Mouse (Mus musculus): ENCODE data around the gene Tsc1.

Gene Tsc1

DNA sequence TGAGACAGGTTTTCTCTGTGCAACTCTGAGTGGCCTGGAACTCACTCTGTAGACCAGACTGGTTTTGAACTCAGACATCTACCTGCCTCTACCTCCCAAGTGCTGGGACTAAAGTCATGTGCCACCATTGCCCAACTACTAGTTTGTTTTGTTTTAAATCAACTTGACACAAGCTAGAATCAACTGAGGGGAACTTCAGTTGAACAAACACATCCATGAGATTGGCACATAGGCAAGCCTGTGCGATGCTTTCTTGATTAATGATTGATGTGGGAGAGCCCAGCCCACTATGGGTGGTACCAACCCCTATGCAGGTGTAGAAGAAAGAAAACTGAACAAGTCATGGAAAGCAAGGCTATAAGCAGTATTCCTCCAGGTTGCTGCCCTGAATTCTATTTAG lies 5.8 kb upstream of the Tsc1 start:
- in situ Hi-C loops (cut with MboI; ENCODE audit: low pct_unique_long_range_greater_than_20kb in 1 of 2, low sequenced_read_pairs in 2 of 2, unreplicated experiment in 1 of 2), result no loop called here

DNA sequence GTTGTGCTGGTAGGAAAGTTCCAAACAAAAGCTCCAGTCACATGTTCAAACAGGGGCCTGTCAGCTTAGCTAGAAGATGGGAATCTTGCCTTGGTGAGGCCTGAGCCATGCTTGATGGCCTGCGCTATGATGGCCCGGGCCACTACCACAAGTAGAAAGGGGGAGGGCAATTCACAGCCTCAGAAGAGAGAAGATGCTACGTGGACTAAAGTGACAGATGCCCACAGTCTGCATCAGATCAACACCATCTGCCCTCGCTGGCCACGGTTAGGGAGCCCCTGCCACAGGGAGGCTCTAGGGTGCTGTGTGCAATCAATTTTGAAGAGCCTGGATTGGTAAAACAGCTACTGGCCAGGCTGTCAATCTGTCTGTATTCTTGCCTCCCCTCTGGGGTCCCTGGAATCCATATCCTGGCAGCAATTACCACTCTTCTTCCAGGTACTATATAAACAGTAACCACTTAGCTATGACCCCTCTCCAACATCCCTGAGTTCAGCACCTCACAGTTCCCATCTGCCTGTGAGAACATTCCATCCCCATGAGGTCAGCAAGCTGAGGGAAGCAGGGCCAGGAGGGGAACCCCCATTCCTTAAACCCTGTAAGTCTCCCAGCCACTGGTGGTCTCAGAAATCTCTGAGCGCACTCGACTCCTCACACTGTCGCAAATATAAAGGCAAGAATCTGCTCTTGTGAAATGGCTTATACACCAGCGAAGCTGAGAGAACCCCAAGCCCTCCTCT lies 3.8 kb upstream of the Tsc1 start:
- in situ Hi-C loops (cut with MboI; ENCODE audit: low pct_unique_long_range_greater_than_20kb in 1 of 2, low sequenced_read_pairs in 2 of 2, unreplicated experiment in 1 of 2), result no loop called here

DNA sequence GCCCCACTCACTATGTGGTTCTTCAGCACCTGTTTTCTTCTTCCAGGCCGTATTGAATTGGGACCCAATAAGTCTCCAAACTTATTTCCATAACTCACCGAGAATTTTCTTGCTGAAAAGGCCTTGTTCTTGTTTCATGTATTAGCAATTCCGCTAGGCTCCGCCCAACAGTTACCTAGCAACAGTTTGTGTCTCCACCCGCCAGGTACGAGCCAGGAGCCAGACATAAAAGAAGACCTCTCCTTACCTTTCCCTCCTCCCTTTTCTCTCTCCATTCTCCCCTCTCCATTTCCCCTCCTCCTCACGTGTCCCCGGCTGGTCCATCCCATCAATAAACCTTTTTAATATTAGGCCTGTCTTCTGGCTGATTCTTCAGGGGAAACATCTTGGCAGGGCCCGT lies 2.7 kb upstream of the Tsc1 start:
- in situ Hi-C loops (cut with MboI; ENCODE audit: low pct_unique_long_range_greater_than_20kb in 1 of 2, low sequenced_read_pairs in 2 of 2, unreplicated experiment in 1 of 2), result no loop called here

DNA sequence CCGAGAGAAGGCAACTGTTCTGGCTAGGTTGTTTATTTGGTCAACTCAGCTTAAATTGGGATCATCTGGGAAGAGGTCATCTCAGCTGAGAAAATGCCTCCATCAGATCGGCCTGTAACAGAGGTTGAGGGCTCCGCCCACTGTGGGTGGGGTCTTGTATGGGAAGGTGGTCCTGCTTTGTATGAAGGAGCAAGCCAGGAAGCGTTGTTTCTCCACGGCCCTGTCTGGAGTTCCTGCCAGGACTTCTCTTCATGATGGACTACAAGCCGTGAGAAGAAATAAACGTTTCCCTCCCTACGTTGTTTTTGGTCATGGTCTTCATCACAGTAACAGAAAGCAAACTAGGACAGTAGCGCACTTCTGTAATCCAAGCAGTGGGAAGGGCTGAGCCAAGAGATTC lies 2.1 kb upstream of the Tsc1 start:
- in situ Hi-C loops (cut with MboI; ENCODE audit: low pct_unique_long_range_greater_than_20kb in 1 of 2, low sequenced_read_pairs in 2 of 2, unreplicated experiment in 1 of 2), result no loop called here

DNA sequence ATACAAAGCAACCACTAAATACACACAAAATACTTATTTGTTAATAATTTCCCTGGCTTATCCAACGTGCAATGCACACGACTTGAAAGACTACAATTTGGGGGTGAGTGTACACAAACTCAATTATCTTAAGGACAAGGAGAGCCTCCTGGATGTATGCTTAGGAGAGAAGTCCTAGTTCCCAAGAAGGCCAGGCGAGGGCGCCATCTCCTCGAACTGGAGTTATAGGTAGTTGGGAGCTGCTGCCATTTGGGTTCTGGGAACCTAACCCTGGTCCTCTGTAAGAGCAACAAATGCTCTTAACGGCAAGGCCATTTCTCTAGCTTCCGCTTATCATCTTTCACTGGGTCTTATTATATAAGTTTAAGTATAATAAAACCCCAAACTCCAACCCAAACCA lies 1.2 kb upstream of the Tsc1 start:
- in situ Hi-C loops (cut with MboI; ENCODE audit: low pct_unique_long_range_greater_than_20kb in 1 of 2, low sequenced_read_pairs in 2 of 2, unreplicated experiment in 1 of 2), result no loop called here

DNA sequence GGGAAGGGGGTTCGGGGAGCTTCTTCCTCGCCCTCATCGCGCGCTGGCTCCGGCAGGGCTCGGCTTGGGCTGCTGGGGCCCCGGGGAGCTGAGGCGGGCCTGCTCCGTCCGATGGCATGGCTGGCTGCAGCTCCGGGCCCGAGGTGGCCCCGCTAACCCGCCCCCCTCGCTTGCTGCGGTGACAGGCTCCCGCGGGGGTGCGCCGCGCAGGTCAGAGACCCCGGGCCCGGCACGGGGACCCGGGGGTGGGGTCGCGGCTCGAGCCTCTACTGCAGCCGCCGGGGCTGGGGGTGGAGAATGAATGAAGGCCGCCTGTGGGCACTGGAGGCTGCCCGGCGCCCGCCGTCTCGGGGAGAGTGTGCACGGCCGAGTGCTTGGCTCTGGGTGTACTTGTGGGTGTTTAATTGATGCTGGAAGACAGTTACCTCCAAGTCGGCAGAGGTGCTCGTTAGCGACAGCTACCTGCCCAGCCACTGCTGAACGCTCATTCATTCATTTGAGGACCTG lies 460 bp downstream of the Tsc1 start:
- in situ Hi-C loops (cut with MboI; ENCODE audit: low pct_unique_long_range_greater_than_20kb in 1 of 2, low sequenced_read_pairs in 2 of 2, unreplicated experiment in 1 of 2), result no loop called here

DNA sequence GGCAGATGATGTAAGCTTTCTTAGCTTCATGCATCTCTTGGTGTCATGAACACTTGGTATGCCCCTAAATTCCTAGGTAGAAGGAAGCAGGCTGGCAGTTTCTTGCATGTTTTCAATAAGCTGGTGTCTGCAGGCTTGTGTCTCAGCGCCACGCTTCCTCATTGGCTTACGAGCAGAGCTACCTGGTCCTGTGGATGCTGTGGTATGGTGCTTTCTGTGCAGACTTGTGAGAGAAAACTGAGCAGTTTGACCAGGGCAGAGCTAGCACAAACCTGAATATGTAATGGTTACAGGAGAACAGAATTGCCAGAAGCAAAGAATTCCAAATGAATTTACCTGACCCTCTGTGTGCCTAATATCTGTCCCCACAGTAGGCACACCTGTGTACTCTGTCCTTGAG lies 2.1 kb downstream of the Tsc1 start:
- in situ Hi-C loops (cut with MboI; ENCODE audit: low pct_unique_long_range_greater_than_20kb in 1 of 2, low sequenced_read_pairs in 2 of 2, unreplicated experiment in 1 of 2), result no loop called here

DNA sequence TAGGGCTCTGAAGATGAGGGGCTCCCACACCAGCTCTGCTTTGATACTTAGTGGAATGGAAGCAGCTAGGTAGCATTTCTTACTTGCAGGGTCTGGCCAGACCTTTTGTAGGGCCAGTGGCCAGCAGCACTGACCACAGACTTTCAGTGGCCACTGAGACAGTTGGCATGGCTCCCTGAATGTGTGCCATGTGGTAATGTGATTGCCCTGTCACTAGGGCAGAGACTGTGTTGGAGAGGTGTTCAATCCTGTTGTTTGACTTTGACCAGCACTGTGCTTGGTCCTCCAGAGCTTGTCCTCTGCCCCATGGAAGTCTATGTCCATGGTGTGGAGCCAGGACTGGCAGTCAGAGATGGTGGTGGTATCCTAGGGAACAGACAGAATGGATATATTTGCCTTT lies 9.5 kb downstream of the Tsc1 start:
- in situ Hi-C loops (cut with MboI; ENCODE audit: low pct_unique_long_range_greater_than_20kb in 1 of 2, low sequenced_read_pairs in 2 of 2, unreplicated experiment in 1 of 2), result no loop called here

DNA sequence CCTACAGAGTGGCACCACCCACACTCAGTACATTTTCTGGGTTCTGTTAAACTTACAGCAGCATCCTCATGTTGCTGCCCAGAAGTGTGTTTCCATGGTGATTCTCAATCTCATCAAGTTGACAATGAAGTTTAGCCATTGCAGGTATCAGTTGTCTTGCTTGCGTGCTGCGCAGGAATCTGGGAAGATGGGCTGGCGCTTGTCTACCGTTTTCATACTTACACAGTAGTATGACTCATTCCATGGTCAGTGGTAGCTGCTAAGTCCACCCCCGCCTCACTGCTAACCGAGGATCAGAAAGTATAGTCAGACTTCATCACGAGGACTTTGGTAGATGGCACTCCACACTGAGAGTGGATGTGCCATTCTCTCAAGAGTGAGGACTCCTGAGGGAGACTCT lies 12.3 kb downstream of the Tsc1 start:
- in situ Hi-C loops (cut with MboI; ENCODE audit: low pct_unique_long_range_greater_than_20kb in 1 of 2, low sequenced_read_pairs in 2 of 2, unreplicated experiment in 1 of 2), result no loop called here

DNA sequence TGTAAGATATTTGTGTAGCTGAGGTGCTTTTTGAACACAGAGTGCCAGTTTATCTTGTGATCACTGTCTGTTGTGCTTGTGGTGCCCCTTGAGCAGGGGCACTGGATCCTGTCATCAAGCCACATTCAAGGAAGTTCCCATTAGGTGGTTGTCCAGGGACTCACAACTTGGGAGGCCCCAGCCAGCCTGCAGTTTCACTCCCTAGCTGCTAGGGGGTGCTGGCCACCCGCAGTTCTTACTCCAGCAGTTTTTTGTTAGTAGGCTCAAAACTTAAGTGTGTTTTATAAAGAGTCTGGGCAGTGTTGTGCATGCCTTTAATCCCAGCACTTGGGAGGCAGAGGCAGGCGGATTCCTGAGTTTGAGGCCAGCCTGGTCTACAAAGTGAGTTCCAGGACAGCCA lies 13.3 kb downstream of the Tsc1 start:
- in situ Hi-C loops (cut with MboI; ENCODE audit: low pct_unique_long_range_greater_than_20kb in 1 of 2, low sequenced_read_pairs in 2 of 2, unreplicated experiment in 1 of 2), result no loop called here

DNA sequence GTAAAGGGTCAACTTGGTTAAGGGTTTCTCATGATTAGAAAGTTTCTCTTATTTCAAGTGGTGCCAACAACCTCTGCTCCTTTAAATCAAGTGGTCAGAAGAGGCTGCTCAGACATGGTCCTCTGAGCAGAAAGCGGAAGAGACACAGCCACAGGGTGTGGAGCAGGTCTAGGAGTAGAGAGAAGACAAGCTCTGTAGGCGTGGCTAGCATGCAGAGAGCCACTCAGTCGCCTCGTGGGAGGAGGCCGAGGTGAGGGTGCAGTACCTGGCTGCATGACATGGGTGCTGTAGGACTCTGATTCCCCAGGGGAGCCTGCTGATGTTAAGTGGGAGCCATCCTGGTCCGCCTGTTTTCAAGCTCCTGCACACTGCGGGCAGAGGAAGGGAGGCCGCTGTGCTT lies 15.2 kb downstream of the Tsc1 start:
- in situ Hi-C loops (cut with MboI; ENCODE audit: low pct_unique_long_range_greater_than_20kb in 1 of 2, low sequenced_read_pairs in 2 of 2, unreplicated experiment in 1 of 2), result no loop called here

DNA sequence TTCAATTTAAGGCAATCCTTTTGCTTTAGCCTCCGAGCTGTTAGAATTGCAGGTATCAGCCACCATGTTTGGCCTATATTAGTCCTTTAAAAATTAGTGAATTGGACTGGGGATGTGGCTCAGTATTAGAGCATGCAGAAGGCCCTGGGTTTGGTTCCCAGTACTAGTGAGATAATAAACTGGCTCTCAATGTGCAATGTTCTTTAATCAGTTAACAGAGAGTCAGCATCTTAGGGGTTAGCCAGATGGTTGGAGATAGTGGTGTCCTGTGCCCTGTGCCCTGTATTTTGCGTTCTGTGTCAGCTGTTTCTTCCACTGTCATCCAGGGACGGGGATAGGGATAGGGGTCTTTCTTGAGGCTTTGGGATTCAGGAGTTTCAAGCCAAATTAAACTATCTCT lies 21.9 kb downstream of the Tsc1 start:
- in situ Hi-C loops (cut with MboI; ENCODE audit: low pct_unique_long_range_greater_than_20kb in 1 of 2, low sequenced_read_pairs in 2 of 2, unreplicated experiment in 1 of 2), result no loop called here

DNA sequence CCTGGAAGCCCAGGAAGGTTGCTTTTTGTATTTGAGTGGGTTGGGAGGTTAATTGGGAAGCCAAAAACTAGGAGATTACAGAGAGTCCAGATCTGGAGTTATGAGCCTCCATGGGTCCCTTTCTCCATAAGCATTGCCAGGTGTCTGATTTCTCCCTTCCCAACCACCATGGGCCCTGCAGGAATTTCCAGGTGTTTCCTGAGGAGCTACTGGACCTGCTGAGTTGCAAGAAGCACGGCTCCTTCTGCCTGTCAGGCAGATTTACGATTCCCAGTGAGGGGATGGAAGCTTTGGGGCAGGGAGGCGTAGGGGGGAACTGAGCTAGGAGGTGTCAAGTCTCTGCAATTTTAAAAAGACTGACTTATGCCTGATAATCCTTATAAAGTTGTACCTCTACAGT lies 24.8 kb downstream of the Tsc1 start:
- in situ Hi-C loops (cut with MboI; ENCODE audit: low pct_unique_long_range_greater_than_20kb in 1 of 2, low sequenced_read_pairs in 2 of 2, unreplicated experiment in 1 of 2), result no loop called here

DNA sequence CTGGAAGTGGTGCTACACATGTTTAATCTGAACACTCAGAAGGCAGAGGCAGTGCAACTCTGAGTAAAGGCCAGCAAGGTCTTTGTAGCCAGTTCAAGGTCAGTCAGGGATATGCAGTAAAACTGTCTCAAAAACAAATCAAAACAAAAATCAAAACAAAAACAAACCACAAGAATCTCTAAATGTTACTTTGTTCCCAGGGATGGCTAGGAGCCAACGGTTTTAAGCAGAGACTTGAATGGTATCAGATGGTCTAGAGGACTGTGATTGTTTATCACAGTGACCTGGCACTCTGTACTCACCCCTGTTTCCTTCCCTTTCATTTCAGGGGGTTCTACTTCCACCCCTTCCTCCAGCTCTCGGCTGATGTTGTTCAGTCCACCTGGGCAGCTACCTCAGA lies 30.4 kb downstream of the Tsc1 start:
- in situ Hi-C loops (cut with MboI; ENCODE audit: low pct_unique_long_range_greater_than_20kb in 1 of 2, low sequenced_read_pairs in 2 of 2, unreplicated experiment in 1 of 2), result no loop called here

DNA sequence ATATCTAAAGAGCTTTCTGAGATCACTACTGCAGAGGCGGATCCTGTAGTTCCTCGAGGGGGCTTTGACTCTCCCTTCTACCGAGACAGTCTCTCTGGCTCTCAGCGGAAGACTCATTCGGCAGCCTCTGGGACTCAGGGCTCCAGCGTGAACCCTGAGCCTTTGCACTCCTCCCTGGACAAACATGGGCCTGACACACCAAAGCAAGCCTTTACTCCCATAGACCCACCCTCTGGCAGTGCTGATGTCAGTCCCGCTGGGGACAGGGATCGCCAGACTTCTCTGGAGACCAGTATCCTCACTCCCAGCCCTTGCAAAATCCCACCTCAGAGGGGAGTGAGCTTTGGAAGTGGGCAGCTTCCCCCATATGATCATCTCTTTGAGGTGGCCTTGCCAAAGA lies 35.0 kb downstream of the Tsc1 start:
- in situ Hi-C loops (cut with MboI; ENCODE audit: low pct_unique_long_range_greater_than_20kb in 1 of 2, low sequenced_read_pairs in 2 of 2, unreplicated experiment in 1 of 2), result no loop called here

DNA sequence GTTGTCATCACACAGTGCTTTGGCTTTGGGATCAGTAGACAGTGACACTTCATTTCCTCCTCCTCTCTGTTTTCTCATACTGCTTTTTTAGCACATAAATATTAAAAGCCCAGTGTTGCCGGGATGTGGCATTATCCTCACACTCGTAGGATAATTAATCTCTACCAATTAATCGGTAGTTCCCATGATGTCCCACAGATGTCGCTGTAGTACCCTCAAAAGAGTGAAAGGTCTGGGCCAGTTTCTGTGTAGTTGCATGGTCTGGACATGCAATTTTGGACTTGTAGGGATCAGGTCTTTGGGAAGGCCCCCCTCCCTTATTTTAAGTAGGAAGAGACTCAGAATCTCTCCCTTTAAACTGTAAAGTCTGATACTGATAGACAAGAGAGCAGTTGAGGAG lies 39.7 kb downstream of the Tsc1 start:
- in situ Hi-C loops (cut with MboI; ENCODE audit: low pct_unique_long_range_greater_than_20kb in 1 of 2, low sequenced_read_pairs in 2 of 2, unreplicated experiment in 1 of 2), result no loop called here

DNA sequence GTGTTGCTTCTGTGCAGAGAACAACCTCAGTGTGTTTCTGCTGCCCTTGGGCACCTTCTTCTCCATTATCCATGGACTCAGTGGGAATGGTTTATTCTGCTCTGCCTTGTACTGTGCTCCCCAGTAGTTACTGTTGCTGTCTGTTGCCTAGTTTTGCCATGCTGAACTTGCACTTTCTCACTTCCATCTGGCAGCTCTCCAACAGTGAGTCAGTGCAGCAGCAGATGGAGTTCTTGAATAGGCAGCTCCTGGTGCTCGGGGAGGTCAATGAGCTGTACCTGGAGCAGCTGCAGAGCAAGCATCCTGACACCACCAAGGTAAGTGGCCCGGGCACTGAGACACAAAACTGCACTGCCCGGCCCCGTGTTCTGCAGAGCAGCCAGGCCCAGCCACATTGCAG lies 40.7 kb downstream of the Tsc1 start:
- in situ Hi-C loops (cut with MboI; ENCODE audit: low pct_unique_long_range_greater_than_20kb in 1 of 2, low sequenced_read_pairs in 2 of 2, unreplicated experiment in 1 of 2), result no loop called here

DNA sequence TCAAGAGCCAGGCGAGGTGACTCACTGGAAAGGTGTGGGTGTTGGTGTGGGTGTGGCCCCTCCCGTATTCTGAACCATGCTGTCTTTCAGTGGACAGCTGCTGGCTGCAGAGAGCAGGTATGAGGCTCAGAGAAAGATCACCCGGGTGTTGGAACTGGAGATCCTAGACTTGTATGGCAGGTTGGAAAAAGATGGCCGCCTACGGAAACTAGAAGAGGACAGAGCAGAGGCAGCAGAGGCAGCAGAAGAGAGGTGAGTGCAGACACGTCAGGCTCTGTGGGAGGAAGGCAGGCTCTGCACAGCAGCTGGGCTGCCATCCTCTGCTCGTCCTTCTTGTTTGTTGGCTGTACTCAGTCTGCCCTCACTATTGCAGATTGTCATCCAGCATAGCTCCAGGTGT lies 44.9 kb downstream of the Tsc1 start:
- in situ Hi-C loops (cut with MboI; ENCODE audit: low pct_unique_long_range_greater_than_20kb in 1 of 2, low sequenced_read_pairs in 2 of 2, unreplicated experiment in 1 of 2), result no loop called here

DNA sequence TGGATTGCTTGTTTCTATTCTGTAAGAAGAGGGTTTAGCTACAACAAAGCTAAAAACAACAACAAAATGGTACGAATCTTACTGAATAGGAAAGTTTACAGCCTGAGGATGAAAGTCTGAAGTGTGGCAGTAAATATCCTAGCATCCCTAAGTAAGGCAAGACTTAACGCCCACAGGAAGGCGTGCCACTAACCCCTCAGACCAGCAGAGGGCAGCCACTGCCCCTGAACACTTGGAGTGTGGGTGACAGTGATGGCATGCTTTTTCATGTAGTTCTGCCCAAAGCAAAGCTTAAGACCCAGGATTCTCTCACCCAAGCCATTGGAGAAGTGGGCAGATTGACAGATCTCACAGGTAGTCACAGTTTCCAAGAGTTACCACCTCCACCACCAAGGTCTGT lies 47.4 kb downstream of the Tsc1 start:
- in situ Hi-C loops (cut with MboI; ENCODE audit: low pct_unique_long_range_greater_than_20kb in 1 of 2, low sequenced_read_pairs in 2 of 2, unreplicated experiment in 1 of 2), result no loop called here

DNA sequence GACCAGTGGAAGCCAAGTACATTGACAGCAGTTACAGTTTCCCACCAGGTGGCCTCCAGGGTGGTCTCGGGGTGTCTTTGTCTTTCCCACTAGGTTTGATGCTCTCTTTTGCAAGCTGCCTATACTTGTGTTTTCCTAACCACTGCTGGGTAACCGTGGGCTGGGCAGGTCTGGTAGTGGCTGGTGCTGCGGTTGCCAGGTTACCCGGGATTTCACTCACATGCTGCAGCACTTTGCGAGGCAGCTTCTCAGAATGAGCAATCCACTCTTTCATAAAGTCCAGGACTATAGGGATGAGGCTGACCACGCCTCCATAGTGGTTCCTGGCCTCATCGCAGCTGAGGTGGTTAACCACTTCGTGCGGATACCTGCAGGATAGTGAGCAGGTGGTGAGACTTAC lies 51.7 kb downstream of the Tsc1 start:
- in situ Hi-C loops (cut with MboI; ENCODE audit: low pct_unique_long_range_greater_than_20kb in 1 of 2, low sequenced_read_pairs in 2 of 2, unreplicated experiment in 1 of 2), result no loop called here

DNA sequence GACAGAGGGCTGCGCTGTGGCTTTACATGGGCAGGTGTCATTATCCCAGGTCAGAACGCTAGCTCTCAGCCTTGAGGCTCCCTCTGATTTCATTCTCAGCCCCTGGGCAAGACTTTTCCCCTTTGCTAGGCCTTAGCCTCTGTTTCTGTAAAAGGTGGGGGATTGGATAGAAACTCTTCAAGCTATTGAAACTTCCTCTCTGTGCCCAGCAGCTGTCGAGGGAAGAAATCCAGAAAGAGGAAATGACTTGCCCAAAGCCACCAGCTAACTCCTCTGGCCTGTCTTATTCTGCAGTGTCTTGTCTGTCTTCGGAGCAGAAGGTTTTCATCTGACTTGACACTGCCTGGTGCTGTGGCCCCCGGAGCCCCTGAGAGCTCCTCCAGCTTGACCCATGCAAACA lies 57.5 kb downstream of the Tsc1 start:
- in situ Hi-C loops (cut with MboI; ENCODE audit: low pct_unique_long_range_greater_than_20kb in 1 of 2, low sequenced_read_pairs in 2 of 2, unreplicated experiment in 1 of 2), result no loop called here

Data from mouse embryonic stem cell (cell line).